Mouse (Mus musculus) thymus, adult 2 months (tissue): ENCODE data around the gene Tsc1.

Experiments
- CTCF ChIP-seq: fragments of 200-500 bp; IDR thresholded peaks from 2 replicates; pipeline ENCODE4 v1.5.1; 2012; ENCODE audit warnings: mild to moderate bottlenecking, control low read depth, low read length, moderate library complexity, borderline replicate concordance; ENCODE audit not compliant: control insufficient read depth, poor library complexity, insufficient read depth; ENCODE audit errors: extremely low read depth
- POLR2A ChIP-seq: fragments of 200-500 bp; IDR thresholded peaks from 2 replicates; pipeline ENCODE4 v1.6.1; 2012; ENCODE audit warnings: mild to moderate bottlenecking, low read length, control low read depth, moderate library complexity; ENCODE audit not compliant: control insufficient read depth, poor library complexity, insufficient read depth; ENCODE audit errors: extremely low read depth

DNA sequence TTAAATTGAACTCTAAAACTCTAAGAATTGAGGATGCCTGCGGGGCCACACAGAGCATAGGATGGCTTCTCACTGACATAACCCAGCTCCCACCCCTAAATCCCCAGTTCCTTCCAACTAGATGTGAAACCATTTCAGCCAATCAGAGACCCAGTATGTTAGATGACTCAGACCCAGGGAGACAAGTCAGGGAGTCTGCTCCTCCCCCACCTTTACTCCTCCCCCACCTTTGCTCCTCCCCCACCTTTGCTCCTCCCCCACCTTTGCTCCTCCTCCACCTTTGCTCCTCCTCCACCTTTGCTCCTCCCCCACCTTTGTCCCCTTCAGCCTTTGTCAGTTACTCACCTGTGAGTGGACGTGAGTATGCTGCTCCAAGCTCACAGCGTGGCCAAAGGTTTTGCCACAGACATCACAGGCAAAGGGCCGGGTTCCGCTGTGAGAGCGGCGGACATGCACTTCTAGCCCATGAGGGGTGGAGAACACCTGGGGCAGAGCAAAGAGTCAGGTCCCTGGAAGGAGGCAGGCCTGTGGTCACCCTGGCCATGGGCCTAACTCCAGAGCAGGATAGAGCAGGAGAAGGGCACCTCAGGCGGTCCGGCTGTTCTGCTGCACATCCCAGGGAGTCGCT, 28.5 kb upstream of the Tsc1 start:
- no peak for TF ChIP-seq CTCF
- TF ChIP-seq POLR2A: no peak
